Mouse (Mus musculus) spleen, postnatal 4 days (tissue): ENCODE data around the gene Clrn3.

Source experiments
- DNase-seq, 2 experiments: peaks; one replicate each; pipeline ENCODE4 v3.0.0; 2022; ENCODE audit warnings: low spot score in 2 of 2

The Clrn3 gene

GRCm38 (mm10) chr7:135535908-135536307, 7.5 kb upstream of the Clrn3 start:
- DNase-seq: no peak

GRCm38 (mm10) chr7:135534548-135535189, 6.2 kb upstream of the Clrn3 start:
- DNase-seq: no peak

GRCm38 (mm10) chr7:135529068-135529467, 614 bp upstream of the Clrn3 start:
- DNase-seq: no peak

GRCm38 (mm10) chr7:135527169-135527568, 1.3 kb downstream of the Clrn3 start:
- no peak for DNase-seq

GRCm38 (mm10) chr7:135526574-135527152, 1.8 kb downstream of the Clrn3 start:
- DNase-seq: no peak

- no peak for DNase-seq
Measured at GRCm38 (mm10) chr7:135524424-135524967, 4.0 kb downstream of the Clrn3 start.

GRCm38 (mm10) chr7:135523981-135524380, 4.5 kb downstream of the Clrn3 start:
- DNase-seq: peak in 1 of 2 experiments; percentile 54

GRCm38 (mm10) chr7:135521755-135522512, 6.5 kb downstream of the Clrn3 start:
- DNase-seq: peak in 1 of 2 experiments; percentile 56

- peak in 1 of 2 experiments; percentile 55 for DNase-seq
Measured at GRCm38 (mm10) chr7:135520241-135520640, 8.2 kb downstream of the Clrn3 start.

GRCm38 (mm10) chr7:135517191-135517590, 11.3 kb downstream of the Clrn3 start:
- no peak for DNase-seq

GRCm38 (mm10) chr7:135511723-135512122, 16.7 kb downstream of the Clrn3 start:
- no peak for DNase-seq

- no peak for DNase-seq
Measured at GRCm38 (mm10) chr7:135510431-135510830, 18.0 kb downstream of the Clrn3 start.

GRCm38 (mm10) chr7:135509272-135509671, 19.2 kb downstream of the Clrn3 start:
- DNase-seq: no peak

GRCm38 (mm10) chr7:135508602-135509001, 19.9 kb downstream of the Clrn3 start:
- no peak for DNase-seq

GRCm38 (mm10) chr7:135506506-135506905, 21.9 kb downstream of the Clrn3 start:
- peak in 1 of 2 experiments; percentile 54 for DNase-seq

GRCm38 (mm10) chr7:135499403-135499802, 29.1 kb downstream of the Clrn3 start:
- peak in 1 of 2 experiments; percentile 25 for DNase-seq

- peak in 1 of 2 experiments; percentile 40 for DNase-seq
Measured at GRCm38 (mm10) chr7:135498565-135499186, 29.8 kb downstream of the Clrn3 start.

GRCm38 (mm10) chr7:135495303-135495702, 33.2 kb downstream of the Clrn3 start:
- DNase-seq: peak in 1 of 2 experiments; percentile 60

GRCm38 (mm10) chr7:135490500-135490886, 38.0 kb downstream of the Clrn3 start:
- peak in 1 of 2 experiments; percentile 29 for DNase-seq

GRCm38 (mm10) chr7:135489724-135490499, 38.5 kb downstream of the Clrn3 start:
- peak in 1 of 2 experiments; percentile 41 for DNase-seq

GRCm38 (mm10) chr7:135488214-135488810, 40.1 kb downstream of the Clrn3 start:
- peak; percentile 37 to 79 for DNase-seq
